Mouse (Mus musculus) limb, embryonic 15.5 days (tissue): ENCODE results near the gene Ndufv1. TPM values are rescaled to one million over a fixed set of nuclear protein-coding genes. Genes with fewer than 3 reads are reported as not detected.
A peak's percentile ranks its signal among the peaks of the same experiment; 100 is the strongest.
"Not testable (repeated sequence)": the region's sequence is repeated elsewhere in the genome, so short reads cannot be mapped to it uniquely, and the experiment has no call there.

Experiments used
- ATAC-seq: fragments of 200-750 bp; cut with Nextera tagmentation; 2 replicates; pipeline ENCODE4 v1.8.0; 2017; ENCODE audit warnings: low read depth, moderate TSS enrichment; ENCODE audit not compliant: insufficient number of reproducible peaks, low FRiP score, low TSS enrichment
- H3K27ac ChIP-seq: fragments of 300-500 bp; sonication (generic); 2 replicates; pipeline ENCODE4 v1.5.1; 2015; ENCODE audit warnings: moderate library complexity, mild to moderate bottlenecking, inconsistent platforms
- H3K27me3 ChIP-seq: fragments of 300-500 bp; sonication (generic); 2 replicates; pipeline ENCODE4 v1.6.1; 2015; ENCODE audit warnings: inconsistent platforms
- H3K36me3 ChIP-seq: fragments of 300-500 bp; sonication (generic); 2 replicates; pipeline ENCODE4 v1.6.1; 2015; ENCODE audit warnings: inconsistent platforms
- H3K4me1 ChIP-seq: fragments of 300-500 bp; sonication (generic); 2 replicates; pipeline ENCODE4 v1.6.1; 2015; ENCODE audit warnings: inconsistent platforms
- H3K4me2 ChIP-seq: fragments of 300-500 bp; sonication (generic); 2 replicates; pipeline ENCODE4 v1.6.1; 2015; ENCODE audit warnings: mild to moderate bottlenecking, inconsistent platforms
- H3K4me3 ChIP-seq: fragments of 300-500 bp; sonication (generic); 2 replicates; pipeline ENCODE4 v1.5.1; 2015; ENCODE audit warnings: mild to moderate bottlenecking, inconsistent platforms
- H3K9ac ChIP-seq: fragments of 300-500 bp; sonication (generic); 2 replicates; pipeline ENCODE4 v1.6.1; 2015; ENCODE audit warnings: inconsistent platforms
- H3K9me3 ChIP-seq: fragments of 300-500 bp; sonication (generic); 2 replicates; pipeline ENCODE4 v1.6.1; 2016; ENCODE audit warnings: inconsistent platforms
- WGBS: fragments of 180-500 bp; shearing (Covaris S2); methylation state at CpG from one replicate; pipeline ENCODE4 v1.1.7; 2015; 5-methylcytosine and 5-hydroxymethylcytosine counted together
- polyA plus RNA-seq: library from polyadenylated mRNA; unstranded; fragments of >200 nt; fragmentation: Nextera tagmentation; extraction: Ambion mirVana; gene quantifications from 2 replicates; pipeline ENCODE4 v1.2.1, GENCODE M21; 2015

Ndufv1 gene
- polyA plus RNA-seq, 1 experiment from 2014 or later = 193 TPM

DNA sequence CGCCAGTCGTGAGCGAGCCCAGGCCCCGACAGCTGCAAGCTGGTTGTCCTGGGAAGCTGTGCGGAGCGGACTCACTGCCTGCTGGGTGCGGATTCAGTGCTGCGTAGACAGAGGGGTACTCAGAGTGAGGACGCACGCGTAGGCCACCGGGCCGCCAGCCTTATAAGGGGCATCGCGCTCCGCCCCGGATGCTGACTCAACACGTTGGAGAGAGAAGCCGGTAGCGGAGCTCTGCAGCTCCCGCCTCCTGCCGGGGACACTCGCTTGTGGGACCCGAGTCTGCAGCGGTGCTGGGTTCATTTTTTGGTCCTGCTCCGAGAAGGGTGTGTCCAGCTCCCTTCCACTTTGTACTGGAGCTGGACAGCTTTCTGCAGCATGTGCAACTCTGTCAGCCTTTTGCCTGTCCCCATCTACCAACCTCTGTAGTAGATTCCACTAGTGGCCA, 25.2 kb upstream of the Ndufv1 start, which contains the start of gene Gstp1:
TSS of gene Gstp1 (minus strand) at position 198 of the 445 bp plus-strand sequence.
- ATAC-seq = peak; percentile 81
- peaks cover 14% of the 10 kb centered on the region for H3K4me1 ChIP-seq
- no peaks in the 10 kb centered on the region for H3K27me3 ChIP-seq
- H3K36me3 ChIP-seq = peaks cover 7% of the 10 kb centered on the region
- H3K4me2 ChIP-seq = peak within 1 kb of the TSS; percentile 66
- H3K27ac ChIP-seq = peak within 1 kb of the TSS; percentile 83
- H3K9ac ChIP-seq = peak within 1 kb of the TSS; percentile 82
- peak within 1 kb of the TSS; percentile 74 for H3K4me3 ChIP-seq
- no peaks in the 10 kb centered on the region for H3K9me3 ChIP-seq
- 0% methylated on average over 26 of the region's 26 CpGs for WGBS

DNA sequence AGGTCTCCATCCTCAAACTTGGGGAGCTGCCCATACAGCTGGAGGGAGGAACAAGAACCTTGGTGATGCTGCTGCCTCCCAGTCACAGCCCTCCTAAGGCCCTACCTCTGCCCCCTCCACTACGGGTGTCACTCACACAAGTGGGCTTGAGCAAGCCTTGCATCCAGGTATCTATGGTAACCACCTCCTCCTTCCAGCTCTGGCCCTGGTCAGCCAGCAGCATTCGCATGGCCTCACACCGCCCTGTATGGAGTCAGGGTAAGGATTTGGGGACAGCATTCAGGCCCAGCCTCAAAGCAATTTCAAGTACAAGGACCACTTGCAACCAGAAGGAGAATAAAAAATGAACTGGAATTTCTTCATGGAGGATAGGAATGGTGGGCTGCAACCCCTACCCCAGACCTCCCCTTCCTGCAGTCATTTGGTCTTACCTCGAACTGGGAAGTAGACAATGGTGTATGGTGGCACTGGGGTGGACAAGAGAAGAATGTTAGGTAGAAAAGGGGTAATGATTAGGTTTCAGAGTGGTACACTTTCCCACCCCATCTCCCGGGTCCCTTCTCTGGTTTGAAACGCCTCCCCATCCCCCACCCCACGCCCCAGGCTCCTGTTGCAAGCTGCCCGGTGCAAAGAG, 24.7 kb upstream of the Ndufv1 start:
- not testable (repeated sequence) for H3K9me3 ChIP-seq, H3K27me3 ChIP-seq, H3K36me3 ChIP-seq
- Histone ChIP-seq H3K27ac (peak overlapping the region; percentile 83), H3K9ac (peak overlapping the region; percentile 82), H3K4me1 (peaks cover 14% of the 10 kb centered on the region), H3K4me3 (peak overlapping the region; percentile 74), H3K4me2 (peak overlapping the region; percentile 66)
- 20% methylated on average over 8 of the region's 8 CpGs for WGBS
- peak; percentile 16; the same call in 1 of the 2 replicates for ATAC-seq

GRCm38 (mm10) chr19:4036327-4037045, 23.9 kb upstream of the Ndufv1 start:
- ATAC-seq = no peak
- 75% methylated on average over 12 of the region's 12 CpGs for WGBS

GRCm38 (mm10) chr19:4033742-4034141, 21.1 kb upstream of the Ndufv1 start:
- Histone ChIP-seq H3K9ac (no peak overlapping the region), H3K27ac (no peak overlapping the region), H3K9me3 (no peaks in the 10 kb centered on the region), H3K4me2 (no peak overlapping the region), H3K36me3 (peaks cover 7% of the 10 kb centered on the region), H3K4me1 (peaks cover 14% of the 10 kb centered on the region), H3K4me3 (no peak overlapping the region), H3K27me3 (no peaks in the 10 kb centered on the region)
- no peak for ATAC-seq
- 75% methylated on average over 5 of the region's 5 CpGs for WGBS

More at GRCm38 (mm10) chr19:4036327-4037045, 23.9 kb upstream of the Ndufv1 start:
- Histone ChIP-seq H3K9me3 (no peaks in the 10 kb centered on the region), H3K27me3 (no peaks in the 10 kb centered on the region), H3K36me3 (peaks cover 7% of the 10 kb centered on the region), H3K4me1 (peaks cover 14% of the 10 kb centered on the region), H3K27ac (no peak overlapping the region), H3K4me2 (peak overlapping the region; percentile 27; the same call in 1 of the 2 replicates), H3K4me3 (no peak overlapping the region), H3K9ac (no peak overlapping the region)

GRCm38 (mm10) chr19:4033298-4033697, 20.7 kb upstream of the Ndufv1 start:
- H3K9ac ChIP-seq = no peak overlapping the region
- H3K4me3 ChIP-seq = no peak overlapping the region
- no peak overlapping the region for H3K4me2 ChIP-seq
- H3K9me3 ChIP-seq = no peaks in the 10 kb centered on the region
- peaks cover 7% of the 10 kb centered on the region for H3K36me3 ChIP-seq
- no peaks in the 10 kb centered on the region for H3K27me3 ChIP-seq
- H3K27ac ChIP-seq = no peak overlapping the region
- WGBS = 86% methylated on average over 3 of the region's 3 CpGs
- peaks cover 14% of the 10 kb centered on the region for H3K4me1 ChIP-seq
- no peak for ATAC-seq

DNA sequence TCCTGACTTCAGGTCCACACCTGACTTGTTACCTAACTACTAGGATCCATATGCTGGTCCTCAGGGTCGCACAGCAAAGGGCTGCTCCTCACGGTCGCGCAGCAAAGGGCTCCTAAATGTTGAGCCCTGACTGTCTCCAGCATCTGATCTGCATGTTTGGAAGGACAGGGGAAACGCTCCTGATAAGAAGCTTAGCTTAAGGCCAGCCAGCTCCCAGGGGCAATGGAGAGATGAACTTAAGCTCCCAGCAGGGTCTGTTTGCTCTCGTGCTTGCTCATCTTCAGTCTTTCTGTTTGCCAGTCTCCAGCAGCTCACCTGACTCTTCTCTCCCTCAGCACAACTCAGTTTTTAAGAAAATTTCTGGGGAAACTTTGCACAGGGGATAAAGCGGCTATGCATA, 20.1 kb upstream of the Ndufv1 start:
- Histone ChIP-seq H3K4me3 (no peak overlapping the region), H3K36me3 (peaks cover 7% of the 10 kb centered on the region), H3K27me3 (no peaks in the 10 kb centered on the region), H3K4me1 (peaks cover 14% of the 10 kb centered on the region), H3K4me2 (no peak overlapping the region), H3K9ac (no peak overlapping the region), H3K9me3 (no peaks in the 10 kb centered on the region), H3K27ac (no peak overlapping the region)
- WGBS = 65% methylated on average over 7 of the region's 7 CpGs
- ATAC-seq = no peak

DNA sequence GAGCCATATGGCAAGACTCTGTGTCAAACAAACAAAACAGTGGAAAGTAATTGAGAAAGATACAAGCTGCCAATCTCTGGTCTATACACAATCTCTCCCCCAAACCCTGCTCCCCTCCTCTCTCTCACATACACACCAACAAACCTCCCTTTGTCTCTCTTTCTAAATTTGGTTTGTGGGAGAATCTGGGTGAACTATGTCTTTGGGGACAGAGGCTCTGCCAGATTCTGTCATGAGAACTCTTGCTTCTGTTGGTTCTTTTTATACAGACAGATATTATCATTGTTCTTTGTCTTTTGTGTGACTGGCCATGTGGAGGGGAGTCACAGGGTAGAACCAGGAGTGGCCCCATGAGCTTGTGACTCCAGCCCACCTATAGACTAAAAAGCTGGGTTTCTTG, 15.0 kb upstream of the Ndufv1 start:
- H3K27ac ChIP-seq = no peak overlapping the region
- no peaks in the 10 kb centered on the region for H3K27me3 ChIP-seq
- H3K4me1 ChIP-seq = no peaks in the 10 kb centered on the region
- ATAC-seq = no peak
- H3K9ac ChIP-seq = no peak overlapping the region
- H3K4me2 ChIP-seq = no peak overlapping the region
- H3K9me3 ChIP-seq = no peaks in the 10 kb centered on the region
- H3K4me3 ChIP-seq = no peak overlapping the region
- H3K36me3 ChIP-seq = no peaks in the 10 kb centered on the region

DNA sequence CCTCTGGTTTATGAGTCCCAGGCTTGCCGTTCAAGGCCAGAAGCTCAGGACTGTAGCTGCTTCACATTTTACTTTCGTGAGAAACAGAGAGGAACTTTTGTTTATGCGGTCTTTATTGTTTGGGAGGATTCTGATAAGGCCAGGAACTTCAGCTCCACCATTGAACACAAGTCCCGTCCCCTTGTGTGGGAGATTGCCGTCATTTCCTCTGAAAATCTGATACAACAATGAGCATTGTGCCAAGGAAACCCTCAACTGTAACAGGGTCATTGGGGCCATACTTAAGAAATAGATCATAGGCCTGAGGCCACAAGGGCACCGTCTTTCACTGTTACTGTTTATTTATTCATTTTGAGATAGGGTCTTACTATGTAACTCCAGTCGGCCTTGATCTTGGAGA, 10.6 kb upstream of the Ndufv1 start:
- H3K4me1 ChIP-seq = peaks cover 7% of the 10 kb centered on the region
- no peaks in the 10 kb centered on the region for H3K36me3 ChIP-seq
- no peak overlapping the region for H3K9ac ChIP-seq
- ATAC-seq = no peak
- H3K9me3 ChIP-seq = no peaks in the 10 kb centered on the region
- H3K4me2 ChIP-seq = no peak overlapping the region
- H3K4me3 ChIP-seq = no peak overlapping the region
- H3K27ac ChIP-seq = no peak overlapping the region
- WGBS = 72% methylated on average over 7 of the region's 7 CpGs
- no peaks in the 10 kb centered on the region for H3K27me3 ChIP-seq

DNA sequence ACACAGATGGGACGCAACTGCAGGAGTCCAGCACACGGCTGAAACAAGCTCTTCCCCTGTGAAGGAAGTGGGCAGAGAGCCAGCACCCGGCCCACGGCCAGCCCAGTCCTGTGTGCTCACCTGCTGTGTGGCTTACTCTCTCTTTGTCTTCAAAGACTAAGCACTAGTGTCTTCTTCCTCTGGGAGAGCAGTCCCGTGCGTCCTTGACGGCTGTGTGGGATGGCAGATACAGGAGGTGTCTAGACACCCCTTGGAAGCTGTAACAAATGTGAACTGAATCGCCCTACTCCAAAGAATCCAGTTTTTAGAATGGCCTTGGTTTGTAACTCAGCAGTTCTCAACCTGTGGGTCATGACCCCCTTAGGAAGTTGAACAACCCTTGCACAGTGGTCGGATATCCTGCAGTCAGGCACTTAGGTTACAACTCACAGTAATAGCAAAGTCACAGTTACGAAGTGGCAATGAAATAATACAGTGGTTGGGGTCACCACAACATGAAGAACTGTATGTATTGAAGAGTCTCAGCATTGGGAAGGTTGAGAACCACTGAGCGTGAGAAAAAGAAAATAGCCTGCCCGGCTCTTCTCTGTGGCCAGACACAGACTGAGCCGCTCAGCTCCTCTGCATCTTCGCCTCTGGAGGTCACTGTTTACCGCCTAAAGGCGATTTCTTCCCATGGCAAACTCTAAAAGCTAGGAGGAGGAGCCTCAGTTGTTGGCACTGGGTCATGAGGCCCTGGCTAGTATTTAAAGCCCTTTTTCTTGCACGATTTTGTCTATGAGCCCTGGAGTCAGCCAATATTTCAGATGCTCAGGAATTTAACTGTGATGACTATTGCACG, 6.4 kb upstream of the Ndufv1 start:
- H3K9ac ChIP-seq = no peak overlapping the region

DNA sequence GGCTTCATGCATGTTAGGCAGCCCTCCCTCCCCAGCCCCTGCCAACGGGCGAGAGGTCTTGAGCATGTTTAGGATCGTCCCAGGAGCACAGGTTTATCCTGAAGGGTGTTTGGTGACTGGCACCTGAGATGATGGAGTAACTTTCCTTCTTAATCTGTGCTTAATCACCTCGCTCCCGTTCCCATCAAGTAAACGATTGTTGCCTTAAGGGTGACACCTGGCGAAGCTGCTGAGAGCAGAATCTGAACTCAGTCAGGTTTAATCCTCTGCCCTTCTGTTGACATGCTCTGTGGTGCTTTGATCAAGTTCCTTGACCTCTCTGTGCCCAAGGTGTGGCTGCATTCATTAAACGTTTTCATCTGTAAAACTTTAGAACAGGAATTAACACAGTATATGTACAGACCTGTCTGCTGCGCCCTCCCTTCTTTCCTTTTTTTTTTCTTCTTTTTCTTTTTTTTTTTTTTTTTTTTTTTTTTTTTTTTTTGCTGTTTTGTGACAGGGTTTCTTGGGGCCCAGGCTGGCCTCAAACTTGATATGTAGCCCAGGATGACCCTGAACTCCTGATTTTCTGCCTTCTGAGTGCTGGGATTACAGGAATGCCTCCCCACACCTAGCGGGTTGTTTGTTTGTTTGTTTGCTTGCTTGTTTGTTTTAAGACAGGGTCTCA, 5.4 kb upstream of the Ndufv1 start:
- no peak overlapping the region for H3K4me3 ChIP-seq
- no peak for ATAC-seq
- 49% methylated on average over 10 of the region's 10 CpGs for WGBS
- H3K36me3 ChIP-seq = no peaks in the 10 kb centered on the region
- H3K27ac ChIP-seq = no peak overlapping the region
- peaks cover 7% of the 10 kb centered on the region for H3K4me1 ChIP-seq
- H3K4me2 ChIP-seq = no peak overlapping the region
- H3K9ac ChIP-seq = no peak overlapping the region
- H3K9me3 ChIP-seq = no peaks in the 10 kb centered on the region
- no peaks in the 10 kb centered on the region for H3K27me3 ChIP-seq

More for the DNA sequence above, 6.4 kb upstream of the Ndufv1 start:
- Histone ChIP-seq H3K27me3 (no peaks in the 10 kb centered on the region), H3K9me3 (no peaks in the 10 kb centered on the region), H3K4me2 (no peak overlapping the region), H3K27ac (peak overlapping the region; percentile 73), H3K4me3 (no peak overlapping the region), H3K4me1 (peaks cover 7% of the 10 kb centered on the region), H3K36me3 (no peaks in the 10 kb centered on the region)
- no peak; the same call in 1 of the 2 replicates for ATAC-seq
- WGBS = 31% methylated on average over 18 of the region's 18 CpGs

GRCm38 (mm10) chr19:4015635-4016034, 3.0 kb upstream of the Ndufv1 start:
- Histone ChIP-seq H3K4me1 (peaks cover 20% of the 10 kb centered on the region), H3K36me3 (0 out of 2 replicates have a peak, but pooled peaks cover 4% of the 10 kb centered on the region), H3K4me3 (no peak overlapping the region), H3K27ac (no peak overlapping the region), H3K27me3 (no peaks in the 10 kb centered on the region), H3K4me2 (no peak overlapping the region), H3K9ac (no peak overlapping the region), H3K9me3 (no peaks in the 10 kb centered on the region)
- ATAC-seq = no peak
- 55% methylated on average over 5 of the region's 5 CpGs for WGBS
